Mouse (Mus musculus): Measurements from ENCODE around the gene Gm14151. TPM values are rescaled to one million over a fixed set of nuclear protein-coding genes. Genes with fewer than 3 reads are reported as not detected.

Gm14151 gene
- total and polyA plus RNA-seq, 3 experiments: not detected

GRCm38 (mm10) chr2:151039232-151039695 is 52.9 kb downstream of the Gm14151 start, which contains the start of the genes Ninl and Nanp (continued):
- TF ChIP-seq EP300 (IDR thresholded peaks at IDR 0.05; ENCODE audit: low read length): no peak
- TF ChIP-seq UBTF (IDR thresholded peaks at IDR 0.05; ENCODE audit: low read depth, low read length): no peak
- TF ChIP-seq ELF1 (IDR thresholded peaks at IDR 0.05; ENCODE audit: low read depth, low read length): peak; percentile 43; the same call in 1 of the 2 replicates
- no peak for TF ChIP-seq CTCF (conservative IDR thresholded peaks at IDR 0.05 in 1 of 2, IDR thresholded peaks at IDR 0.05 in 1 of 2; ENCODE audit: low read depth in 2 of 2, low read length in 2 of 2)
- no peak for TF ChIP-seq ZC3H11A (IDR thresholded peaks at IDR 0.05; ENCODE audit: low read depth, low read length)
- TF ChIP-seq MEF2A (IDR thresholded peaks at IDR 0.05; ENCODE audit: borderline replicate concordance, low read depth, low read length): no peak
- TF ChIP-seq RAD21 (IDR thresholded peaks at IDR 0.05; ENCODE audit: low read depth, low read length): no peak
- TF ChIP-seq CHD1 (IDR thresholded peaks at IDR 0.05; ENCODE audit: low read depth, low read length): no peak
- TF ChIP-seq RCOR1 (conservative IDR thresholded peaks at IDR 0.05; ENCODE audit: low read depth, low read length): no peak
- TF ChIP-seq HCFC1 (IDR thresholded peaks at IDR 0.05; ENCODE audit: low read depth, low read length): peak; percentile 65
- peak; percentile 84 for TF ChIP-seq USF2 (conservative IDR thresholded peaks at IDR 0.05; ENCODE audit: low read depth, low read length)
- no peak for TF ChIP-seq MAFK (IDR thresholded peaks at IDR 0.05; ENCODE audit: insufficient replicate concordance, low read length)
- TF ChIP-seq ETS1 (conservative IDR thresholded peaks at IDR 0.05; ENCODE audit: low read depth, low read length): no peak
- 0 out of 2 replicates have a peak, but pooled peaks have one; percentile 27 for TF ChIP-seq MYC (IDR thresholded peaks at IDR 0.05; ENCODE audit: low read depth, low read length)
- no peak for TF ChIP-seq MAZ (IDR thresholded peaks at IDR 0.05; ENCODE audit: low read depth, low read length)
- TF ChIP-seq PAX5 (IDR thresholded peaks at IDR 0.05; ENCODE audit: low read length): no peak
- peak; percentile 77 for TF ChIP-seq SIN3A (IDR thresholded peaks at IDR 0.05; ENCODE audit: low read length)
- TF ChIP-seq SMC3 (IDR thresholded peaks at IDR 0.05; ENCODE audit: low read depth, low read length): no peak
- no peak for TF ChIP-seq E2F4 (IDR thresholded peaks at IDR 0.05; ENCODE audit: insufficient replicate concordance, low read depth, low read length)
- TF ChIP-seq TCF12 (IDR thresholded peaks at IDR 0.05; ENCODE audit: low read depth, low read length): peak; percentile 93
- peak; percentile 98 for TF ChIP-seq POLR2A (IDR thresholded peaks at IDR 0.05; ENCODE audit: low read depth, low read length)
- no peak for TF ChIP-seq JUN (IDR thresholded peaks at IDR 0.05; ENCODE audit: insufficient read depth, low read depth, low read length)

GRCm38 (mm10) chr2:151038811-151039222 is 53.3 kb downstream of the Gm14151 start:
- peak overlapping the region; percentile 93 for H3K9ac ChIP-seq (ENCODE audit: insufficient read depth, low read depth)
- DNase-seq (ENCODE audit: extremely low read depth): peak; percentile 44
- H3K36me3 ChIP-seq (replicated peaks in 1 of 2; ENCODE audit: control insufficient read depth in 1 of 2, insufficient read depth in 1 of 2, low read length in 1 of 2): peaks cover 0 to 10% of the 10 kb centered on the region in 2 experiments
- H3K4me2 ChIP-seq (ENCODE audit: insufficient read depth, low read depth, poor library complexity, severe bottlenecking): peak overlapping the region; percentile 81
- H3K4me1 ChIP-seq (ENCODE audit: control insufficient read depth in 1 of 2, insufficient read depth in 2 of 2): peaks cover 5 to 24% of the 10 kb centered on the region in 2 experiments; a peak in 2 of 4 replicates
- TF ChIP-seq SIN3A (IDR thresholded peaks at IDR 0.05; ENCODE audit: low read length) (no peak), ETS1 (conservative IDR thresholded peaks at IDR 0.05; ENCODE audit: low read depth, low read length) (no peak), JUND (conservative IDR thresholded peaks at IDR 0.05; ENCODE audit: low read depth, low read length) (no peak), E2F4 (IDR thresholded peaks at IDR 0.05; ENCODE audit: insufficient replicate concordance, low read depth, low read length) (no peak), MEF2A (IDR thresholded peaks at IDR 0.05; ENCODE audit: borderline replicate concordance, low read depth, low read length) (no peak), UBTF (IDR thresholded peaks at IDR 0.05; ENCODE audit: low read depth, low read length) (no peak), MAFK (IDR thresholded peaks at IDR 0.05; ENCODE audit: insufficient replicate concordance, low read length) (0 out of 2 replicates have a peak, but pooled peaks have one; percentile 2), ZC3H11A (IDR thresholded peaks at IDR 0.05; ENCODE audit: low read depth, low read length) (no peak), CHD2 (IDR thresholded peaks at IDR 0.05; ENCODE audit: low read length) (no peak), ZNF384 (IDR thresholded peaks at IDR 0.05; ENCODE audit: low read depth, low read length) (peak; percentile 57), USF1 (IDR thresholded peaks at IDR 0.05; ENCODE audit: low read depth, low read length) (no peak), KAT2A (IDR thresholded peaks at IDR 0.05; ENCODE audit: insufficient replicate concordance, low read length) (no peak), RAD21 (IDR thresholded peaks at IDR 0.05; ENCODE audit: low read depth, low read length) (no peak)
- peak overlapping the region; percentile 29 for H3K27ac ChIP-seq (ENCODE audit: insufficient read depth, low read depth)
- no peaks in the 10 kb centered on the region for H3K9me3 ChIP-seq (replicated peaks; ENCODE audit: low read length)
- dilution Hi-C loops (cut with MboI; ENCODE audit: extremely low pct_ligation_motif_present, extremely low pct_unique_long_range_greater_than_20kb, low sequenced_read_pairs): no loop called here
- peaks cover 31% of the 10 kb centered on the region for H3K79me2 ChIP-seq (replicated peaks; ENCODE audit: control insufficient read depth, extremely low read depth, insufficient read depth, poor library complexity, severe bottlenecking)
- in situ Hi-C loops (cut with MboI; ENCODE audit: low pct_ligation_motif_present, low pct_unique_long_range_greater_than_20kb, low sequenced_read_pairs): no loop called here
- H3K27me3 ChIP-seq (replicated peaks): peaks cover 3% of the 10 kb centered on the region
- peak overlapping the region; percentile 71 to 99 (median 98) for H3K4me3 ChIP-seq (replicated peaks in 1 of 3; ENCODE audit: low read depth in 2 of 3, low read length in 2 of 3, poor library complexity in 1 of 3)
